Mouse (Mus musculus) ES-E14 (cell line): ENCODE results near the gene Zfp618. TPM values are rescaled to one million over a fixed set of nuclear protein-coding genes. Genes with fewer than 3 reads are reported as not detected.

Source experiments
- DNase-seq: peaks from one replicate; pipeline ENCODE4 v3.0.0-alpha.2; 2013; ENCODE audit warnings: low read depth, low spot score
- H3K27ac ChIP-seq: 2 replicates; pipeline ENCODE4 v1.5.1; 2012; ENCODE audit warnings: low read depth, mild to moderate bottlenecking, low read length, moderate library complexity, mixed read lengths; ENCODE audit not compliant: poor library complexity, insufficient read depth, severe bottlenecking
- H3K36me3 ChIP-seq: 2 replicates; pipeline ENCODE4 v1.6.1; 2012; ENCODE audit warnings: mild to moderate bottlenecking, low read length, moderate library complexity, mixed read lengths; ENCODE audit not compliant: control insufficient read depth, poor library complexity, insufficient read depth, severe bottlenecking
- H3K4me1 ChIP-seq, 2 experiments: fragments of 150-350 bp in 1 of 2; sonication (generic) in 1 of 2; 2 replicates each; pipeline ENCODE4 v1.6.1; 2012; ENCODE audit warnings: low read length in 2 of 2, mild to moderate bottlenecking in 1 of 2, mixed read lengths in 1 of 2; ENCODE audit not compliant: control insufficient read depth in 2 of 2, insufficient read depth in 2 of 2, poor library complexity in 1 of 2
- H3K4me3 ChIP-seq, 2 experiments: fragments of 150-350 bp in 1 of 2; sonication (generic) in 1 of 2; 2 replicates each; pipeline ENCODE4 v1.5.1; 2012; ENCODE audit warnings: low read length in 2 of 2, low read depth in 1 of 2, mild to moderate bottlenecking in 1 of 2, mixed read lengths in 1 of 2; ENCODE audit not compliant: insufficient read depth in 1 of 2, poor library complexity in 1 of 2, severe bottlenecking in 1 of 2
- H3K9ac ChIP-seq: 2 replicates; pipeline ENCODE4 v1.6.1; 2012; ENCODE audit warnings: low read depth, mild to moderate bottlenecking, low read length, mixed read lengths; ENCODE audit not compliant: poor library complexity, insufficient read depth, severe bottlenecking
- H3K9me3 ChIP-seq: fragments of 150-350 bp; sonication (generic); 2 replicates; pipeline ENCODE4 v1.6.1; 2012; ENCODE audit warnings: low read depth, mild to moderate bottlenecking, low read length; ENCODE audit not compliant: control insufficient read depth, insufficient read depth
- CHD2 ChIP-seq: IDR thresholded peaks from 2 replicates; pipeline ENCODE4 v1.6.1; 2014; ENCODE audit warnings: mild to moderate bottlenecking, low read depth, low read length, inconsistent platforms
- HCFC1 ChIP-seq: IDR thresholded peaks from 2 replicates; pipeline ENCODE4 v1.6.1; 2012; ENCODE audit warnings: low read length, inconsistent platforms, borderline replicate concordance; ENCODE audit not compliant: insufficient read depth
- MAFK ChIP-seq: IDR thresholded peaks from 2 replicates; pipeline ENCODE4 v1.6.1; 2014; ENCODE audit warnings: mild to moderate bottlenecking, low read depth, low read length, inconsistent platforms; ENCODE audit not compliant: insufficient read depth
- ZC3H11A ChIP-seq: IDR thresholded peaks from 2 replicates; pipeline ENCODE4 v1.6.1; 2012; ENCODE audit warnings: low read depth, mild to moderate bottlenecking, inconsistent platforms, low read length, borderline replicate concordance
- ZNF384 ChIP-seq: IDR thresholded peaks from 2 replicates; pipeline ENCODE4 v1.6.1; 2012; ENCODE audit warnings: low read depth, low read length, inconsistent platforms
- in situ Hi-C, 2 experiments: fragments of 600-800 bp; cut with MboI; formaldehyde crosslinking; loops; one replicate each; pipeline ENCODE4 v1.15.1; 2025; ENCODE audit warnings: low sequenced_read_pairs in 2 of 2, inconsistent platforms in 1 of 2; ENCODE audit not compliant: unreplicated experiment in 2 of 2
- total RNA-seq: library from RNA; depleted of rRNA; stranded (reverse); fragments of 300-350 nt; gene quantifications from 2 replicates; pipeline ENCODE4 v1.2.3, GENCODE M21; 2012

The Zfp618 gene
- total RNA-seq, 1 experiment = 3.3 TPM

GRCm38 (mm10) chr4:62993190-62993589 lies 27.8 kb downstream of the Zfp618 start:
- Histone ChIP-seq H3K36me3 (no peaks in the 10 kb centered on the region), H3K9me3 (no peaks in the 10 kb centered on the region), H3K9ac (no peak overlapping the region), H3K4me1 (no peaks in the 10 kb centered on the region), H3K27ac (no peak overlapping the region), H3K4me3 (no peak overlapping the region)
- DNase-seq = no peak
- in situ Hi-C loops = no loop called here
- TF ChIP-seq MAFK (no peak), ZC3H11A (no peak), CHD2 (no peak), ZNF384 (no peak)

- H3K4me3 ChIP-seq = no peak overlapping the region
- no peaks in the 10 kb centered on the region for H3K9me3 ChIP-seq
- no peak for DNase-seq
- H3K27ac ChIP-seq = no peak overlapping the region
- no peaks in the 10 kb centered on the region for H3K36me3 ChIP-seq
- H3K9ac ChIP-seq = no peak overlapping the region
- no peak for TF ChIP-seq MAFK
- no peak for TF ChIP-seq ZNF384
- no peak for TF ChIP-seq CHD2
- TF ChIP-seq ZC3H11A = no peak
- no peak for TF ChIP-seq HCFC1
- in situ Hi-C loops = no loop called here
- H3K4me1 ChIP-seq = no peaks in the 10 kb centered on the region
Observed at GRCm38 (mm10) chr4:62997606-62998005, 32.2 kb downstream of the Zfp618 start.

- Histone ChIP-seq H3K27ac (no peak overlapping the region), H3K9me3 (no peaks in the 10 kb centered on the region), H3K36me3 (no peaks in the 10 kb centered on the region), H3K9ac (no peak overlapping the region), H3K4me3 (no peak overlapping the region), H3K4me1 (no peaks in the 10 kb centered on the region)
- TF ChIP-seq MAFK = no peak
- no peak for TF ChIP-seq HCFC1
- no peak for TF ChIP-seq ZNF384
- no peak for TF ChIP-seq CHD2
- TF ChIP-seq ZC3H11A = no peak
- in situ Hi-C loops = no loop called here
- no peak for DNase-seq
Observed at GRCm38 (mm10) chr4:62998431-62998835, 33.1 kb downstream of the Zfp618 start.

GRCm38 (mm10) chr4:62998908-62999307 lies 33.5 kb downstream of the Zfp618 start:
- in situ Hi-C loops = no loop called here
- no peak overlapping the region for H3K27ac ChIP-seq
- TF ChIP-seq ZC3H11A (no peak), CHD2 (no peak), MAFK (no peak), ZNF384 (no peak), HCFC1 (no peak)
- H3K9me3 ChIP-seq = no peaks in the 10 kb centered on the region
- no peak overlapping the region for H3K4me3 ChIP-seq
- no peak overlapping the region for H3K9ac ChIP-seq
- no peaks in the 10 kb centered on the region for H3K4me1 ChIP-seq
- H3K36me3 ChIP-seq = no peaks in the 10 kb centered on the region
- no peak for DNase-seq

- H3K9ac ChIP-seq = no peak overlapping the region
- H3K27ac ChIP-seq = no peak overlapping the region
- H3K4me3 ChIP-seq = no peak overlapping the region
Observed at GRCm38 (mm10) chr4:62999321-62999720, 33.9 kb downstream of the Zfp618 start.

More at GRCm38 (mm10) chr4:62999321-62999720, 33.9 kb downstream of the Zfp618 start:
- DNase-seq = no peak
- H3K36me3 ChIP-seq = no peaks in the 10 kb centered on the region
- TF ChIP-seq CHD2 (no peak), MAFK (no peak), ZNF384 (no peak), ZC3H11A (no peak), HCFC1 (no peak)
- in situ Hi-C loops = no loop called here
- no peaks in the 10 kb centered on the region for H3K9me3 ChIP-seq
- no peaks in the 10 kb centered on the region for H3K4me1 ChIP-seq
